Mouse (Mus musculus) hindbrain, embryonic 13.5 days (tissue): Measurements from ENCODE around the gene Ppp1r10. TPM values are rescaled to one million over a fixed set of nuclear protein-coding genes. Genes with fewer than 3 reads are reported as not detected.

Source experiments
- ATAC-seq: fragments of 200-750 bp; cut with Nextera tagmentation; 2 replicates; pipeline ENCODE4 v1.8.0; 2017; ENCODE audit warnings: moderate TSS enrichment; ENCODE audit not compliant: low FRiP score
- H3K27ac ChIP-seq: fragments of 300-500 bp; sonication (generic); 2 replicates; pipeline ENCODE4 v1.5.1; 2015; ENCODE audit warnings: inconsistent platforms, mild to moderate bottlenecking, moderate library complexity
- H3K27me3 ChIP-seq: fragments of 300-500 bp; sonication (generic); 2 replicates; pipeline ENCODE4 v1.6.1; 2015; ENCODE audit warnings: mild to moderate bottlenecking, inconsistent platforms
- H3K36me3 ChIP-seq: fragments of 300-500 bp; sonication (generic); 2 replicates; pipeline ENCODE4 v1.6.1; 2015; ENCODE audit warnings: mild to moderate bottlenecking, inconsistent platforms
- H3K4me1 ChIP-seq: fragments of 300-500 bp; sonication (generic); replicated peaks from 2 replicates; pipeline ENCODE4 v1.6.1; 2015; ENCODE audit warnings: inconsistent platforms
- H3K4me2 ChIP-seq: fragments of 300-500 bp; sonication (generic); 2 replicates; pipeline ENCODE4 v1.6.1; 2015; ENCODE audit warnings: inconsistent platforms, mild to moderate bottlenecking, moderate library complexity
- H3K4me3 ChIP-seq: fragments of 300-500 bp; sonication (generic); 2 replicates; pipeline ENCODE4 v1.5.1; 2015; ENCODE audit warnings: mild to moderate bottlenecking, inconsistent platforms
- H3K9ac ChIP-seq: fragments of 300-500 bp; sonication (generic); 2 replicates; pipeline ENCODE4 v1.6.1; 2015; ENCODE audit warnings: mild to moderate bottlenecking, inconsistent platforms
- H3K9me3 ChIP-seq: fragments of 300-500 bp; sonication (generic); 2 replicates; pipeline ENCODE4 v1.6.1; 2016; ENCODE audit warnings: inconsistent platforms
- WGBS: fragments of 180-500 bp; shearing (Covaris S2); methylation state at CpG from one replicate; pipeline ENCODE4 v1.1.7; 2015; 5-methylcytosine and 5-hydroxymethylcytosine counted together
- polyA plus RNA-seq: library from polyadenylated mRNA; unstranded; fragments of >200 nt; fragmentation: Nextera tagmentation; extraction: Ambion mirVana; gene quantifications from 2 replicates; pipeline ENCODE4 v1.2.1, GENCODE M21; 2015

The Ppp1r10 gene
- 46.0 and 47.2 TPM in 2 replicates for polyA plus RNA-seq

DNA sequence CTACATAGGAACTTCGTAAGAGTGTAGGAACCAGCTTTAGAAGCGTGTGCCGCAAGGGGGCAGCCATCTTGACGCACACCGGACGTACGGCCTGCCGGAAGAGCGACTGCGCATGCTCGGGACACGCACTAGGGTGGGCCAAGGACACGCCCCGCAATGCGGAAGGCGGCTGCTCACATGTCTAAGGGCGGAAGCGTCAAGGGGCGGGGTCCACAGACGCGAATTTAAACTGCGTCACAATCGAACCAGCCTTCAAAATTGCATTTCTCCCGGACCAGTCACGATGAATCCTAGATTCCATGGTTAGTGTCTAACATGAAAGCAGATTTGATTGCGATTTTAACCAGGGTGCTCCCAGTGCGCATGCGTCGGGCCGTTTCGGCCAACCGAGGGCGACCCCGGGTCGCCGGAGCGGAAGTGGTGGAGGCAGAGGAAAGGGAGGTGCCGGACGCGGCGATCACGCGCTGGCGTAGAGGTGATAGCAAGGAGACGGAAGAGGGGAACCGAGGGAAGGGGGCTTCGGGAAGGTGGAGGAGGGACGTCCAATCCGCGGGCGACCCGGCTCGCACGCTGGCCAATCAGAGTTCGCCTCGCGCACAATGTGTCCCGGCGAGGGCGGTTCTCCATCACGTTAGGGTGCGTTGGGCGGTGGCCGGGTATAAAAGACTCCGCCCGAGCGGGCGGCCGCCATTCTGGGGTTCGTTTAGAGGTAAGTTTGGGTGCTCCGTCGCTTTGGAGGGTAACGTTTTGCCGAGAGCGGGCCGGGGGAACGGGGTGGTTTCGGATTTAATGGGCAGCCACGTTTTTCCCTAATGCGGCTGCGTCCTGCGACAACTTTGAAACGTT is at the start of gene Ppp1r10, which contains the start of gene Mrps18b:
Ppp1r10 (plus strand) TSS at position 138 of the 846 bp plus-strand sequence.
Mrps18b (minus strand) TSS at position 93 of the 846 bp plus-strand sequence.
- Histone ChIP-seq H3K4me2 (peak within 1 kb of the TSS; percentile 83), H3K9ac (peak within 1 kb of the TSS; percentile 98), H3K36me3 (peaks cover 18% of the 10 kb centered on the region), H3K27ac (peak within 1 kb of the TSS; percentile 99), H3K4me1 (peaks cover 33% of the 10 kb centered on the region), H3K4me3 (peak within 1 kb of the TSS; percentile 75), H3K9me3 (no peaks in the 10 kb centered on the region), H3K27me3 (no peaks in the 10 kb centered on the region)
- under 1% methylated on average over 83 of the region's 83 CpGs for WGBS
- ATAC-seq: peak; percentile 94

DNA sequence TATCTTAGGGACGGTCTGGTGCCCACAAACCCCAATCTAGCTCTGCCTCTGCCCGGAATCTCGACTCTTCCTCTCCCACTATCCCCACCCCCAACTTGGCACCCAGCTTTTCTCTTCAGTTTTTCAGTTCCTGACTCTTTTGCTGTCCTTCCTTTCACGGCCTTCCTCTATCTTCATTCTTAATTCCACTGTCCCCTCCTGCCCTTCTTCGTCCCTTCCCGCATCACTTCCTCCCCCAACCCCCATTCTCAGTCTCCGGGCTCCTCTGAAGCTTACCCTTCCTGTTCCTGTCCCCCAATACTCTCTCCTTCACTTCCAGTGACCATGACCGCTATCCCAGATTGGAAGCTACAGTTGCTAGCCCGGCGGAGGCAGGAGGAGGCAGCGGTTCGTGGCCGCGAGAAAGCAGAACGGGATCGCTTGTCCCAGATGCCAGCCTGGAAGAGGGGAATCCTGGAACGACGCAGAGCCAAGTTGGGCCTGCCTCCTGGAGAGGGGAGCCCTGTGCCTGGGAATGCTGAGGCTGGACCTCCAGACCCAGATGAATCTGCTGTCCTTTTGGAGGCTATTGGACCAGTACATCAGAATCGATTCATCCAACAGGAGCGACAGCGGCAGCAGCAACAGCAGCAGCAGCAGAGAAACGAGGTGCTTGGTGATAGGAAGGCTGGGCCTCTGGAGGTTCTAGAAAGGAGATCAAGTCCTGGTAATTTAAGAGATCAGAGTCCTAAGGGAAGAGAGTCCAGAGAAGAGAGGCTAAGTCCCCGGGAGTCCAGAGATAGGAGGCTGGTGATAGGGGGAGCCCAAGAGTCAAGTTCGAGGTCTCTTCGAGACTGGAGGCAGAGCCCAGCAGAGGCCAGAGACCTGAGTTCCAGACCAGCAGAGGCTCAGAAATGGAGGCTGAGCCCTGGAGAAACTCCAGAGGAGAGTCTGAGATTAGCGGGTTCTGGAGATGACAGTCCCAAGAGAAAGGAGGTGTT is 49.0 kb upstream of the Ppp1r10 start:
- H3K36me3 ChIP-seq: peaks cover 9% of the 10 kb centered on the region
- no peaks in the 10 kb centered on the region for H3K27me3 ChIP-seq
- peak overlapping the region; percentile 94 for H3K9ac ChIP-seq
- no peaks in the 10 kb centered on the region for H3K9me3 ChIP-seq
- H3K4me2 ChIP-seq: peak overlapping the region; percentile 100
- peaks cover 65% of the 10 kb centered on the region for H3K4me1 ChIP-seq
- WGBS: 10% methylated on average over 26 of the region's 26 CpGs
- peak overlapping the region; percentile 98 for H3K27ac ChIP-seq
- H3K4me3 ChIP-seq: peak overlapping the region; percentile 67
- no peak; the same call in 1 of the 2 replicates for ATAC-seq

DNA sequence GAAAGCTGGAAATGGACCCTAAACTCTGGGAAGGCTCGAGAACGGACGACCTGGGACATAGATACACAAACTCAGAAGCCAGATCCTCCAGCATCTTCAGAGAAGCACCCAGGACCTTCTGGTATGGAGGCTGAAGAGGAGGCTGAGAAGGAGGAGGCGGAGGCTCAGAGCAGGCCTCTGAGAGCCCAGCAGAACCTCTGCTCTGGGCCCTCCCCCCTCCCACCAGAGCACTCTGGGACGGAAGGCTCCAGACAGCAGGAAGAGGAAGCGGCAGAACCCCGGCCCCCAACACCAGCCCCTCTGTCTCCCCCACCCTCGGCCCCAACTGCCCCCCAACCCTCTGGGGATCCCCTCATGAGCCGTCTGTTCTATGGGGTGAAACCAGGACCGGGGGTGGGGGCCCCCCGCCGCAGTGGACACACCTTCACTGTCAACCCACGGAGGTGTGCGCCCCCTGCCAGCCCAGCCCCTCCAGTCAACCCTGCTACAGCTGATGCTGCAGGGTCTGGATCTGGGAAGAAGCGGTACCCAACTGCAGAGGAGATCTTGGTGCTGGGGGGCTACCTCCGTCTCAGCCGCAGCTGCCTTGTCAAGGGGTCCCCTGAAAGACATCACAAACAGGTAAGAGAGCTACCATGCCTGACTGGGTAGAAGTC is 47.9 kb upstream of the Ppp1r10 start:
- peak overlapping the region; percentile 98 for H3K27ac ChIP-seq
- WGBS: 30% methylated on average over 16 of the region's 17 CpGs
- ATAC-seq: no peak
- H3K36me3 ChIP-seq: peaks cover 15% of the 10 kb centered on the region
- H3K4me1 ChIP-seq: peaks cover 76% of the 10 kb centered on the region
- no peaks in the 10 kb centered on the region for H3K27me3 ChIP-seq
- H3K9ac ChIP-seq: peak overlapping the region; percentile 94
- H3K4me2 ChIP-seq: peak overlapping the region; percentile 100
- no peaks in the 10 kb centered on the region for H3K9me3 ChIP-seq
- peak overlapping the region; percentile 67 for H3K4me3 ChIP-seq

DNA sequence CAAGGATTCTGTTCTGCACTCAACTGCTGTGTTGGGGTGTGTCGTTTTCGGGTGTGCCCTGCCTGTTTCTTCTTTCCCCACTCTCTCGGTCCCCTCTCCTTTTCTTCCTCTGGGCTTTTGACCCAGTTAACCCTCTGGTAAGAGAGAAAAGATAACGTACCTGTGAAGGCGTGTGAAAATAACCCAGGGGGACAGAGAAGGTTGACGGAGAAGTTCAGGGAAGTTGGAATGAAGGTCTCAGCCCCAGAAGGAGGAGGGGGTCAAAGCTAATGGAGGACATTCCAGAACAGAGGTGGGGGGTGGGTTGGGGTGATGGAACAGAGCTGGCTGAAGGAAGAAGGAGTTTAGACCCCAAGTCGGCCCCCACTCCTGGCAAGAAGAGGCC is 47.3 kb upstream of the Ppp1r10 start:
- Histone ChIP-seq H3K27ac (peak overlapping the region; percentile 98), H3K9ac (peak overlapping the region; percentile 94), H3K9me3 (no peaks in the 10 kb centered on the region), H3K4me1 (peaks cover 82% of the 10 kb centered on the region), H3K27me3 (no peaks in the 10 kb centered on the region), H3K36me3 (peaks cover 18% of the 10 kb centered on the region), H3K4me2 (peak overlapping the region; percentile 100), H3K4me3 (peak overlapping the region; percentile 67)
- WGBS: 3% methylated on average over 7 of the region's 7 CpGs
- ATAC-seq: no peak

DNA sequence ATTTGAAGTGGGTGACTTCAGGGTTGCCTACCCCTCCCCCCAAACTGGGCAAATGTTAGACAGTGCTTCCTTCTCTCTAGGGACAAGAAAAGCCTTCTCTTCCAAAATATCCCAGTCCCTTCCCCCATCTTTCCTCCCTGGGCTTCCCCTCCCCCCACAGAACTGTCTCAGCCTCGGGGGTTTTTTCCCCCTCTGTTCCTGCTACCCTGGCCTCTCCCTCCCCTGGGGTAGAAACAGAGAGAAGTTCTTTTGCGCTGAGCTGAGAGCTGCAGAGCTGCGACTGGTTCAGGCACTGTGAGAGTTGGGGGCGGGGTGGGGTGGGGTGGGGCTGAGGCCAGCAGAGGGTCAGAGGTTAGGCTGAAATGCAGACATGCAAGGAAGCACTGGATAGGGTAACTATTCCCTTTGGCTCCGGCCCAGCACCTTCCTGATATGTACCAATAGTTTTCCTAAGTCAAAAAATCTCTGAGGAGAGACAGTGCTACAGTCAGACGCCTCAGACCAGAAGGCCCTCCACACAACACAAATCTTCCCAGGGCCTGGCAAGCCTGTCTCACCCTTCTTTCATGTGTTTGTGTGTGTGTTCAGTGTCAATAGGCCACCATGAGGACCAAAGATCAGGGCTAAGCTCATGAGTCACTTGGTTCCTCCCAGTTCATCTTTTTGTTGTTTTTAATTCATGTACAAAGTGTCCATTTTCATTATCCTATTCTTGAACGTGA is 46.7 kb upstream of the Ppp1r10 start:
- H3K36me3 ChIP-seq: peaks cover 23% of the 10 kb centered on the region

DNA sequence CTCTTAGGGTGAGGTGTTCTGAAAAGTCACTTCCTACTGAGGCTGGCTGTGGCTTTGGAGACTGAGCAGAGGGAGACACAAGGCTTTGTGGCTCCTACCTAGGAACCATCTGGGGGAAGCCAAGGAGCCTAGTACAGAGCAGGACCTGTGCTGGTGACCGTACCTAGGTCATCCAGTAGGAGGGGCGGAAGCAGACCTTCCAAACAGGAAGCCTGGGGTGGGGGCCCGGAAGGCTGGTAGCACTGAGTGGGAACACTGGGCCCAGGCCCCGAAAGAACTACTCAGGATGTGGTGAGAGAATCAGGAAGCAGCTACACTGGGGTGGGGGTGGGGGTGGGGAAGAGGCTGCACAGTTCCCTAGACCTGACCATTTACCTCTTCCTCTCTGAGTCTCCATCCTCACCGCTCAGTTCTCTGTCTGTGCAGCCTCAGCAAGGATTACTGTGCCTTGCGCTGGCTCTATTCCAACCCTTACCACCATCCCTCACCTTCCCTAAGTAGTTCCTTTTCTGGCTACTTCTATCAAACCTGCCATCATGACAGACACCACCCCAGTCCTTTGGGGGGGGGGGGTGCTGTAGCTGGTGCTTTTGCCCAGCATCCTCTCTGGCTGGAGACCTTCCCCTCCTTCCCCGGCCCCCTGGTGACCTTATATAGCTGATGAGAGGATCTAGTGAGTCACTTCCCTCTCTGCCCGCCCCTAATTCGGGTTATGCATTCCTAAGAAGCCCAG is 45.9 kb upstream of the Ppp1r10 start:
- H3K4me3 ChIP-seq: peak overlapping the region; percentile 67
- peak overlapping the region; percentile 100 for H3K4me2 ChIP-seq
- no peaks in the 10 kb centered on the region for H3K27me3 ChIP-seq
- H3K9ac ChIP-seq: peak overlapping the region; percentile 94
- peaks cover 76% of the 10 kb centered on the region for H3K4me1 ChIP-seq
- no peak for ATAC-seq
- peak overlapping the region; percentile 98 for H3K27ac ChIP-seq
- 71% methylated on average over 9 of the region's 9 CpGs for WGBS
- H3K9me3 ChIP-seq: no peaks in the 10 kb centered on the region
- peaks cover 31% of the 10 kb centered on the region for H3K36me3 ChIP-seq

More for the DNA sequence above, 46.7 kb upstream of the Ppp1r10 start:
- WGBS: 2% methylated on average over 7 of the region's 7 CpGs
- H3K4me2 ChIP-seq: peak overlapping the region; percentile 100
- no peak for ATAC-seq
- H3K27me3 ChIP-seq: no peaks in the 10 kb centered on the region
- H3K27ac ChIP-seq: peak overlapping the region; percentile 98
- peak overlapping the region; percentile 94 for H3K9ac ChIP-seq
- H3K9me3 ChIP-seq: no peaks in the 10 kb centered on the region
- peaks cover 82% of the 10 kb centered on the region for H3K4me1 ChIP-seq
- peak overlapping the region; percentile 67 for H3K4me3 ChIP-seq

DNA sequence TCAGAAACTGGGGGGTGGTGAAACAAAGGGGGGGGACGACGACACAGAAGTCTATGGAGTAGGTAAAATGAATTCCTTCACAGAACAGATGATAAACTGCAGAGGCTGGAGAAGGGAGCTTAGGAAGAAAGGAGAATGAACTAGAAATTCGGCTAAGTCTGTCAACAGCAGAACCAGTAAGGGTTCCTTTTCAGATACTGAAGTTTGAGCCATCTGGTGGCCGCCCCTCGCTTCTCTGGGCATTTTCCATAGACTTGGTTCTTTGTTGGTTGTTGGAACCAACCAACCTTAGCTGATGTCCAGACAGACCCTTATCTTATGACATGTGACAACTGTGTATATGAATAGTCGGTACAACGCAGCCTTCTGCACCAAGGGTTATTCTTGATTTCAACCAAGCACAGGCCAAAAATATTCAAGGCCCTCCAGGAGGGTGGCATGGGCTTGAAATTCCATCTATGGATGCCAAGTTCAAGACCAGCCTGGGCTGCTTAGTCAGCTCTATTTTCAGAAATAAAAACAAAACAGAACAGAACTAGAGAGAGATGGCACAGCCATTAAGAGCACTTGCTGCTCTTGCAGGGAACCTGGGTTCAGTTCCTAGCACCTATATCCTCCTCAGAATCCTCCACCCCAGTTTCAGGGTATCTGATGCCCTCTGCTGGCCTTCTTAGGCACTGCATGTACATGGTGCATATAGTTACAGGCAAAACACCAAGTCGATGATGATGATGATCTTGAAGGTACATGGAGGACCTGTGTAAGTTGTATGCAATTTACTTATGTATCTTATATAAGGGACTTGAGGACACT is 45.1 kb upstream of the Ppp1r10 start:
- no peak for ATAC-seq
- H3K27ac ChIP-seq: peak overlapping the region; percentile 98
- peaks cover 37% of the 10 kb centered on the region for H3K36me3 ChIP-seq
- H3K9ac ChIP-seq: peak overlapping the region; percentile 94
- peaks cover 76% of the 10 kb centered on the region for H3K4me1 ChIP-seq
- no peaks in the 10 kb centered on the region for H3K27me3 ChIP-seq
- H3K4me2 ChIP-seq: peak overlapping the region; percentile 100
- WGBS: 89% methylated on average over 8 of the region's 8 CpGs
- H3K9me3 ChIP-seq: no peaks in the 10 kb centered on the region
- peak overlapping the region; percentile 67 for H3K4me3 ChIP-seq

DNA sequence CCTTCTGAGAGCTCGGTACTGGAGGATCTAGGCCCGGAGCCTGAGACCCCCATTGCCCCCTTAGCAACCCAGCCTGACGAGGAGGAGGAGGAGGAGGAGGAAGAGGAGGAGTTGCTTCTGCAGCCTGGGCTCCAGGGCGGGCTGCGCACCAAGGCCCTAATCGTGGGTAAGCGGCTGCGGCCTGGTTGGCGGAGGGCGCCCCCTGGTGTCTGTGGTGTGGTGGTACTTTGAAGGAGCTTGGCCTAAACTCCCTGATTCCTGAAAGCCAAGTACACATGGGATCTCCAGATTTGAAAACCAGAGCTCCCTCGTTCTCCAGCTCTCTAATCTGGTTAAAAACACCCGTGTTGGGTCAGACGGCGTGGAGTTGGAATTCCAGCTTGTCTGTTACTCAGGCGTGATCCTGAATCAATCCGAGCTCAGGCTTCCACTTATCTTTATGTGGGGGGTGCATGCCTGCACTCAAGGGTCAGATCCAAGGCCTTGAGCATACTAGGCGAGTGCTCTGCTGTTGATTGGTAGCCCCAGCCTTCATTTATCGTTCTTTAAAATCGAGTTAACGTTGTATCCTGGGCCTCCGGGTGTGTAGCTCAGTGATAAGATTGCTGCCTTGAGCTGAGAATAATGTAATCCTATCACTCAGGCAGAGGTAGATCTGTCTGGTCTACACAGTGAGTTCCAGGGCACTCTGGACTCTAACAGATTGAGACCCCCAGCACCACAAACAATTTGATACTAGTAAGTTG is 42.3 kb upstream of the Ppp1r10 start:
- Histone ChIP-seq H3K27me3 (no peaks in the 10 kb centered on the region), H3K4me1 (peaks cover 56% of the 10 kb centered on the region), H3K4me2 (peak overlapping the region; percentile 34), H3K36me3 (peaks cover 39% of the 10 kb centered on the region), H3K27ac (no peak overlapping the region), H3K4me3 (no peak overlapping the region), H3K9ac (peak overlapping the region; percentile 60), H3K9me3 (no peaks in the 10 kb centered on the region)
- WGBS: 31% methylated on average over 21 of the region's 21 CpGs
- peak; percentile 28; the same call in 1 of the 2 replicates for ATAC-seq

DNA sequence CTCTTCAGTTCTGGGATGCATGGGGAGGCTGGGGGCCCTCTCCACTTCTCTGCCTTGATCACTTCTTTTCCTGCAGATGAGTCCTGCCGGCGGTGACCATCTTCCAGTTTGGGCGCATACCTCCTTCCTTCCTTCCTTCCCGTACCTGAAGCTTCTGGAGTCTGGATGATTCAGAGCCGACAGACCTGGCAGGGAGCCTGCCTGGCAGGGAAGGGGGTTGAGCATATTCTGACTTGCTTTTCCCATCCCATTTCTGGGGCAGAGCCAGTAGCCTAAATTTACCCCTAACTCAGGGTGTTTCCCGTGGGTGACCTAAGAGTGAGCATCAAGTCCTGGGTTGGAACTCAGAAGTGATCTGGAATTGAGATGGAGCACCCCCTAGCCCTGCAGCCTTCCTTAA is 41.5 kb upstream of the Ppp1r10 start:
- no peak overlapping the region for H3K27ac ChIP-seq
- no peak overlapping the region for H3K4me3 ChIP-seq
- peaks cover 48% of the 10 kb centered on the region for H3K4me1 ChIP-seq
- H3K4me2 ChIP-seq: no peak overlapping the region
- H3K9ac ChIP-seq: no peak overlapping the region
- no peaks in the 10 kb centered on the region for H3K9me3 ChIP-seq
- no peak for ATAC-seq
- peaks cover 39% of the 10 kb centered on the region for H3K36me3 ChIP-seq
- no peaks in the 10 kb centered on the region for H3K27me3 ChIP-seq
- 92% methylated on average over 6 of the region's 6 CpGs for WGBS
